Mouse (Mus musculus) small intestine, adult 2 months (tissue): ENCODE results near the gene Nek2. TPM values are rescaled to one million over a fixed set of nuclear protein-coding genes. Genes with fewer than 3 reads are reported as not detected.
A peak's percentile ranks its signal among the peaks of the same experiment; 100 is the strongest.

ENCODE experiments used
- H3K27ac ChIP-seq: fragments of 200-500 bp; 2 replicates; pipeline ENCODE4 v1.5.1; 2012; ENCODE audit warnings: low read depth, low read length, control low read depth, inconsistent platforms; ENCODE audit not compliant: insufficient read depth
- H3K27me3 ChIP-seq: fragments of 200-500 bp; 2 replicates; pipeline ENCODE4 v1.6.1; 2012; ENCODE audit warnings: mild to moderate bottlenecking, moderate library complexity, low read length, inconsistent platforms; ENCODE audit not compliant: control insufficient read depth, insufficient read depth
- H3K36me3 ChIP-seq: fragments of 200-500 bp; 2 replicates; pipeline ENCODE4 v1.6.1; 2012; ENCODE audit warnings: mild to moderate bottlenecking, low read length, control low read depth, inconsistent platforms; ENCODE audit not compliant: control insufficient read depth, insufficient read depth
- H3K4me1 ChIP-seq: fragments of 200-500 bp; 2 replicates; pipeline ENCODE4 v1.6.1; 2012; ENCODE audit warnings: low read length, inconsistent platforms, mixed read lengths; ENCODE audit not compliant: control insufficient read depth, insufficient read depth, insufficient read length
- H3K4me3 ChIP-seq: fragments of 200-500 bp; 2 replicates; pipeline ENCODE4 v1.5.1; 2012; ENCODE audit warnings: low read depth, mild to moderate bottlenecking, control low read depth, inconsistent platforms, low read length, moderate library complexity
- CTCF ChIP-seq: fragments of 200-500 bp; IDR thresholded peaks from 2 replicates; pipeline ENCODE4 v1.5.1; 2012; ENCODE audit warnings: low read depth, mild to moderate bottlenecking, control low read depth, inconsistent platforms, low read length, moderate library complexity, mixed read lengths; ENCODE audit not compliant: insufficient replicate concordance, insufficient read length; ENCODE audit errors: extremely low read depth
- POLR2A ChIP-seq: fragments of 200-500 bp; IDR thresholded peaks from 2 replicates; pipeline ENCODE4 v1.6.1; 2012; ENCODE audit warnings: low read depth, mild to moderate bottlenecking, control low read depth, inconsistent platforms, low read length, moderate library complexity
- WGBS: fragments of 180-500 bp; shearing (Covaris S2); methylation state at CpG from one replicate; pipeline ENCODE4 v1.1.7; 2018; 5-methylcytosine and 5-hydroxymethylcytosine counted together
- polyA plus RNA-seq: library from polyadenylated mRNA; depleted of rRNA; stranded (reverse); fragments of >200 nt; gene quantifications from 2 replicates; pipeline ENCODE4 v1.2.3, GENCODE M21; 2012; rRNA removed

Nek2 gene
- 1.7 and 5.5 TPM in 2 replicates for polyA plus RNA-seq

- WGBS: under 1% methylated on average over 79 of the region's 79 CpGs
- Histone ChIP-seq H3K36me3 (no peaks in the 10 kb centered on the region), H3K4me3 (peak within 1 kb of the TSS; percentile 73), H3K4me1 (peaks cover 4% of the 10 kb centered on the region), H3K27me3 (no peaks in the 10 kb centered on the region), H3K27ac (no peak within 1 kb of the TSS)
- TF ChIP-seq POLR2A (peak; percentile 21; the same call in 1 of the 2 replicates), CTCF (no peak)
These were observed at the start of gene Nek2 for GRCm38 (mm10) chr1:191821326-191822091. Nek2 (plus strand) TSS chr1:191821444.

DNA sequence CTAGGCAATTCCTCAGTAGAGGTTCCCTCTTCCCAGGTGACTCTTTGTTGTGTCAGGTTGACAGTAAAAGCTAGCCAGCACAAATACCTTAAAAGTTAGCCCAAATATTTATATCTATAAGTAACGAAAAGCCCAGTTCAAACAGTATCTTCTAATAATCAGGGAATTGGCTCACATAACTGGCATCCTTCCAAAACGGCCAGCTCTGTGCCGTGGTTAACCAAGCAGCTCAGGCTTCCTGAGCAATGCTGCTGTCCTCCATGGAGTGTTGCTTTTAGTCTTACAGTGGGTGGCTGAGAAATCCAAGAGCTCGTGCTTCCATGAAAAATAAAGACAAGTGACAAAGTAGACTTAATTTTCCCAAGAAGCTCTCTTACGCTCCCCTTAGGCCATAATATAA, 47.1 kb upstream of the Nek2 start:
- WGBS: 64% methylated on average over 5 of the region's 5 CpGs
- no peaks in the 10 kb centered on the region for H3K4me1 ChIP-seq
- no peak overlapping the region for H3K4me3 ChIP-seq
- H3K27ac ChIP-seq: no peak overlapping the region
- no peak for TF ChIP-seq CTCF
- TF ChIP-seq POLR2A: no peak
- peaks cover 57% of the 10 kb centered on the region for H3K36me3 ChIP-seq
- no peaks in the 10 kb centered on the region for H3K27me3 ChIP-seq

DNA sequence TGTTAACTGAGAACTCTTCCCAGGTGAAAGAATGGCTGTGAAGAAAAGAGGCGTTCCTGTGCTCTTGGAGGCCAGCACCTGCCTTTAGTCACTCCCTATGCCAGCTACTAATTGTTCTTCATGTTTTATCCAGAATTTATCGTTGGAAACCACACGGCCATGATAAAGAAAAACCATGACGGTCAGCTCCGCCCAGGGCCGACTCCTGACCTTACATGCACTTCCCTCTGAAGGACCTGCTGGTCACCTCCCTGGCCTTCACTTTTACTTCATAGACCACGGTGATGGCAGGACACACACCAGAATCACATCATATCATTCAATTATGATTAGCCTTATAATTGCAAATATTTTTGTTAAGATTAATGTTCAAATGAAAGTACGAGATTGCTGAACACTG, 46.1 kb upstream of the Nek2 start:
- TF ChIP-seq POLR2A (no peak), CTCF (no peak)
- no peak overlapping the region for H3K27ac ChIP-seq
- no peaks in the 10 kb centered on the region for H3K4me1 ChIP-seq
- peaks cover 61% of the 10 kb centered on the region for H3K36me3 ChIP-seq
- no peaks in the 10 kb centered on the region for H3K27me3 ChIP-seq
- WGBS: 77% methylated on average over 8 of the region's 8 CpGs
- no peak overlapping the region for H3K4me3 ChIP-seq

GRCm38 (mm10) chr1:191777521-191777920, 43.7 kb upstream of the Nek2 start:
- Histone ChIP-seq H3K36me3 (peaks cover 63% of the 10 kb centered on the region), H3K4me3 (no peak overlapping the region), H3K4me1 (no peaks in the 10 kb centered on the region), H3K27ac (no peak overlapping the region), H3K27me3 (no peaks in the 10 kb centered on the region)
- TF ChIP-seq POLR2A: no peak
- no peak for TF ChIP-seq CTCF
- WGBS: 90% methylated on average over 8 of the region's 8 CpGs

- no peak overlapping the region for H3K27ac ChIP-seq
- no peaks in the 10 kb centered on the region for H3K4me1 ChIP-seq
- TF ChIP-seq CTCF (no peak), POLR2A (no peak)
- no peaks in the 10 kb centered on the region for H3K27me3 ChIP-seq
- WGBS: 86% methylated on average over 1 of the region's 1 CpGs
- H3K4me3 ChIP-seq: no peak overlapping the region
- H3K36me3 ChIP-seq: peaks cover 51% of the 10 kb centered on the region
These were observed 40.8 kb upstream of the Nek2 start for GRCm38 (mm10) chr1:191780470-191780869.

GRCm38 (mm10) chr1:191785108-191785507, 36.1 kb upstream of the Nek2 start:
- WGBS: 30% methylated on average over 11 of the region's 11 CpGs
- Histone ChIP-seq H3K4me1 (no peaks in the 10 kb centered on the region), H3K27ac (no peak overlapping the region), H3K27me3 (no peaks in the 10 kb centered on the region), H3K36me3 (peaks cover 13% of the 10 kb centered on the region), H3K4me3 (no peak overlapping the region)
- no peak for TF ChIP-seq POLR2A
- no peak for TF ChIP-seq CTCF

- no peak overlapping the region for H3K27ac ChIP-seq
- peaks cover 4% of the 10 kb centered on the region for H3K36me3 ChIP-seq
- no peak for TF ChIP-seq POLR2A
- TF ChIP-seq CTCF: no peak
- WGBS: 56% methylated on average over 6 of the region's 6 CpGs
- H3K27me3 ChIP-seq: no peaks in the 10 kb centered on the region
- H3K4me1 ChIP-seq: no peaks in the 10 kb centered on the region
- no peak overlapping the region for H3K4me3 ChIP-seq
These were observed 35.0 kb upstream of the Nek2 start for GRCm38 (mm10) chr1:191786255-191786654.
